Mouse (Mus musculus) cerebellum, adult 2 months (tissue): ENCODE results near the gene Dand5.

Source experiments
- CTCF ChIP-seq: fragments of 200-500 bp; IDR thresholded peaks from 2 replicates; pipeline ENCODE4 v1.5.1; 2011; ENCODE audit warnings: low read depth, mild to moderate bottlenecking, control low read depth, low read length, moderate library complexity, borderline replicate concordance; ENCODE audit not compliant: insufficient read depth
- POLR2A ChIP-seq: fragments of 200-500 bp; IDR thresholded peaks from 2 replicates; pipeline ENCODE4 v1.6.1; 2011; ENCODE audit warnings: low read length, control low read depth, borderline replicate concordance; ENCODE audit not compliant: insufficient read depth

DNA sequence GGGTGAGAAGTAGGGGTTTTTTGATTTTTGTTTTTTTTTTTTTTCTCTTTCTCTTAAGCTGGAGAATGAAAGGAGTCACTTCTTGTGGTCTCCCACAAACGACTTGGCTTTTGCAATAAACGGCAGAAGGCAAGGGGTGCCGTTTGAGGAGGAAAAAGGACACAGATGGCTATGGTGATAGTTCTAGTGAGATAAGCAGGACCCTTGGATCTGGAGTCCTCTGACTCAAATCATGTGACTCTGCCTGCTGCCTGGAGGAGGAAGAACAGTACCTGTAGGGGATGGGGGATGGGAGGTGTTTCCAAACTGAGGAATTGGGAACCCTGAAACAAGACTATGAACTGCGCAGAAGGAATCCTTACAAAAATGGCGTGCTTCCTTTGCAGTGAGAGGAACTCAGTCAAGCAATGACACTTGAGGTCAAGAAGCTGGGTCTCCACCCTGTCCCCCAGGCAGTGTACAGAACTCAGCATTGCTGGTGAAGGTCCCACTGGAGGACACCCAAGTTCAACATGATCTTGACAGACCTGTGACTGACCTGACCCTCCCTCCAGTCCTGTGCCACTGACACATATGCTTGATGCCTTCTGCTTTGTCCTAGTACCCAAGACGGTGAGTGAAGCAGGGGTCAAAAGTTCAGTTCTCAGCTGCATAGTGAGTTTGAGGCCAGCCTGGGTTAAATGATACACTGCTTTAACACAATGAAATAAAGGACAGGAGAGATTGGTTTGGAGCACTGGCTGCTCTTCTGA lies 25.2 kb upstream of the Dand5 start:
- TF ChIP-seq CTCF (no peak), POLR2A (no peak)
